Mouse (Mus musculus): ENCODE results near the gene Mtmr4. TPM values are rescaled to one million over a fixed set of nuclear protein-coding genes. Genes with fewer than 3 reads are reported as not detected.

Mtmr4 gene
- 10 to 100 TPM; 90.6 to 95.2 TPM for total RNA-seq (2021)

DNA sequence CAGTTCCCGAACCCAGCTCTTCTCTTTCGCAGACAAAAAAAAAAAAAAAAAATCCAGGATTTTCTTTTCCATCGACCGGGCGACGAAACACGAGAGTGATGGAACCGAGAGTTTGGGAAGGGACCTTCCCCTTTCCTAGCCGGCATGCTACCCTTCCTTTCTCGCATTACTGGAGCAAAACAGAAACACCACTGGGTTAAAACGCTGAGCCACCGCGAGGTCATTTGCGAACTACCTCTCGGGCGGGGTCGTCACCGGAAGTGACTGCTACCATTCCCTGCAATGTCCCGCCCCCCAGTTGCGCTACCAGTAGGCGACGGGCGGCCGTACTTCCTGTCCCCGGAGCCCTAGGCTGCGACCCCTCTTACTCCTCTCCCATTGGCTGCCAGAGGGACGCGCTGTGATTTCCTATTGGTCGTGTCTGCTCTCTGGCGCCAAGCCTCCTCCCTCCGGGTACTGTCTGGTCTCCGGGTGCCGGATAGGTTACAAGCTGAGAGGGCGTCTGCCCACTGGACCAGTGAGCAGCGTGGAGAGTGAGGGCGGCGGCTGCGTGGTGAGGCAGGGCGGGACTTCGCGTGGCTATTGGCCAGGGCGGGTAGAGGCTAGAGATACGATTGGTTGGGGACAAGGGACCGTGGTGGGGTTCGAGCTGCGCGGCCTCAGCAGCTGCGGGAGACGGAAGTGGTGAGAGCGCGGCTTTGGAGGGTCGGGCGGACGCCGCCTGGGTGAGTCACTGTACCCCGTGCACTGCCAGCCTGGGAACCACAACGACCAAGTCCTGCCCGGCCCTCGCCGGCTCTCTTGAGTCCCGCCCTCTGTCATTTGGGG lies at the start of gene Mtmr4:
Gene Mtmr4 (plus strand): TSS at position 637 of the 828 bp plus-strand sequence.
- intact Hi-C loops (cut with DNase I), result no loop called here

DNA sequence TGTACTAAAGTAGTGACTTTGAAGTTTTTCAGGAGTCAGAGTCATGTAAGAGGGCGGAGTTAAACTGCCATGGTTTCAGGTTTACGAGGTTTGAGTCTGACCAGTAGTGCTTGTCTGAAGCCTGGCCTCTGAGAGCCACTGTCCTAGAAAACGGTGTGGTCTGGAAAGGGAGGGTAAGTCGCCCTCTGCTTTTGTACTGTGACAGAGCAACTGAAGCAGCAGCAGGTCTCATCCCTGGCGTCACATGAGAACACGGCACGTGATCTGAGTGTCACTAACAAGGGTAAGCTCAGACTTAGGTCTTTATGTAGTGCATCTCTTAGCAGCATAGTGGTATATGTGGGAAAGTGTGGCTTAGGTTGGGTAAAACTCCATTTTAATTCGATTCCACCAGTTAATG lies 49.7 kb upstream of the Mtmr4 start:
- DNase-seq (ENCODE audit: low spot score in 2 of 2), result no peak
- intact Hi-C loops (cut with DNase I), result no loop called here

More for the DNA sequence above, at the start of gene Mtmr4:
- DNase-seq (ENCODE audit: low spot score in 2 of 2), result peak; percentile 100

DNA sequence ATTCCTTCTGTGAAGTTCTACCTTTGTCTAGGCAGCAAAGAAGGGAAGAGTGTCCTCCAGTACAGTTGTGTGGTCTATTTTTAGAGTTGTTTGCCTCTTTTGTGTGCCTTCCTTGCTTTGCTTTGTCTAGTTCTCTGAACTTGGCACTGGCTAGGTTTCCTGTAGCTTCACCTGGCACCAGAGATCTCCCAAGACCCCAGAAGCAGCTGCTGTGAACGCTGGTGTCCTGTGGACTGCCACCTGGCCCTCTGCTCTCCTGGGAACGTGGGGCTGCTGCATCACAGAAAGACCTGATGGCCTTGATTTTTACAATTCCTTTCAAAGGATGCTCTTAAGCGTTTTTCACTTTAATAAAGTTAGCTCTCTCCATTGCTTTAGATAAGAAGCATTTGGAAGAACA lies 49.1 kb upstream of the Mtmr4 start:
- DNase-seq (ENCODE audit: low spot score in 2 of 2), result no peak
- intact Hi-C loops (cut with DNase I), result no loop called here

DNA sequence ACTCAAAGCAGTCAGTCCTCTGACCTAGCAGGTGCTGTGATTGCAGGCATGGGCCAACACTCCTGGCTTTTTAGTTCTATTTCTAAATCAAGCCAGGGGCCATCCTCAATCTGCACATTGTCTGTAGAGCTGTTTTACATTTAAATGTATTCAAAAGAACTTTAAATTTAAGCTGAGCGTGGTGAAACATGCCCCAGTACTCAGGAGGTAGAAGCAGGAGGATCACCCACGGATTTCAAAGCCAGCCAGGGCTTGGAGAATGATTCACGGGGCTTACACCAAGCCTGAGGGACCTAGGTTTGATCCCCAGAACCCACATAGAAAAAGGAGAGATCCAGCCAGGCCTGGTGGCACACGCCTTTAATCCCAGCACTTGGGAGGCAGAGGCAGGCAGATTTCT lies 38.6 kb upstream of the Mtmr4 start:
- DNase-seq (ENCODE audit: low spot score in 2 of 2), result peak in 1 of 2 experiments; percentile 79
- intact Hi-C loops (cut with DNase I), result no loop called here

DNA sequence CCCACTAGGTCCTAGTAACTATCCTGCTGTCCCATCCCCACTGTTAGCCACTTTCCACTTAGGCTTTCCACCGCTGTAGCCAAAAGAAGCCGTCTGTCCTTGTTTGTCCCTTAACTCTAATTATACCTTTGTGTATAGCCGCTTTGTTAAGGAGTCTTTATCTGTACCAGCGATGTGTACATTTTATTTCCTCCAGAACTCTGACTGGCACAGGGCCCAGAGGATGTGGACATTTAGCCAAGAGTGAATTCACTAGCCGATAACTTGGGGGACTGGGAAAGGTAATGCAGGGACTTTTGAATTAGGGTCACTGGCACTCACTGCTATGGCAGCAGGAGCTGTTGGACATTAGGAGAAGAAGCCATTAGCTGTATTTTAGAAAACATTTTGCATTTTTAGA lies 37.6 kb upstream of the Mtmr4 start:
- no peak for DNase-seq (ENCODE audit: low spot score in 2 of 2)
- intact Hi-C loops (cut with DNase I), result no loop called here

DNA sequence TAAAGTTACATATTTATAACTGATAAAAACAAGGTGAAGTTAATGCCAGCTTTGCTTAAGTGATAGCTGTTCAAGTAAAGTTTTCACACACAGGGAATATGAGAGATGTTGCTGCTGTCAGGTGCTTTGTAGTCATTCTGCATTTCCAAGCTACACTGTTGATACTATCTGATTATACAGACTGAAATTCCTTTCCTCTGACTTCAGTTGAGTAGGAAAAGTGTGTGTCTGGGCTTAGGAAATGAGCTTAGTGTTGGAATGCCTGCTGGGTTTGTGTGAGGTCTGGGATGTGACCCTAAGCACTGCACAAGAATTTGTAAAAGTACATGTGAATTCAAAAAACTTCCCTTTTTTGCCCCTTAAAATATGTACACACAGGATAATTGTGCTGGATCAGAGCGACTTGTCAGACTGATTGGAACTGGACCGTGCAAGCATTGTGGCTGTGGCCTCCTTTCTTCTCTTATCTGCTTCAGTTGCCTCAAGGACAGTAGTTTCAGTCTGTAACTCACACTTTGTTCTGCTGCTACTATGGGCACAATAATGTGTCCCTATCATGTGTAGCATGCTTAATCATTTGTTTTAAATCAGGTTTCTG lies 36.8 kb upstream of the Mtmr4 start:
- no peak for DNase-seq (ENCODE audit: low spot score in 2 of 2)
- intact Hi-C loops (cut with DNase I), result no loop called here

DNA sequence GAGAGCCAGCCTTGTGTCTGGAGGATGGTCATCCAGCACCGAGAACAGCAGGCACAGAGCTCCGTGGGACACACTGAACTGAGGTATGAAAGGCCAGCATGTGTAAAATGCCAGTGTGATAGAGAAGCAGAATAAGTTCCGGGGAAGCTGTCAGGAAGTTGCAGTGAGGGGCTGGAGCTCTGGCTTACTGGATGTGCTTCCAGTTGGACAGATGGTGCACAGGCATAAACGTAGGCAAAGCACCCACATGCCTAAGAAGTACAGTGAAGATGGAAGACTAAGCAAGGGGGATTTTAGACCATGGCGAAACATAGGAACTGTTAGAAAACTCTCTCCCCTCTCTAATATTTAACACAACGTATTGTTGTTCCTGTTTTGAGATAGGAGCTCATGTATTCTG lies 30.8 kb upstream of the Mtmr4 start:
- intact Hi-C loops (cut with DNase I), result no loop called here
- DNase-seq (ENCODE audit: low spot score in 2 of 2), result peak in 1 of 2 experiments; percentile 64

DNA sequence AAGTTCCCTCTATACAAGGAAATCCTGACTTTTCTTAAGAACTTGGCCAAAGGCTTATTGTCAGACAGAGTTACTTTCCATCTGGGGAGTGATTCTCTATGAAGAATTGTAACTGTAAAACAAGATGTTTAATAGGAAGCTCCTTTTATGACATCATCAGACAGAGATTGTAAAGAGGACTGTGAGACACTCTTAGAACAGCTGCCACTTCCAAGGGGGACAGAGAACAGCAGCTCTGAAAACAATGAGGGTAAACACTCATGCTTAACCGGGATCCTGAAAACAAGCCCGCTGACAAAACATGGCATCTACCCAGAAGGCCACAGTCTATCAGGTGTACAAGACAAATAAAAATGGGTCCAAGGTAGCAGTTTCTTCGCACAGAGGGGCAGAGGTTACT lies 25.5 kb upstream of the Mtmr4 start, which contains the start of gene Gm11492:
Gene Gm11492 (plus strand): TSS at position 153 of the 400 bp plus-strand sequence.
- intact Hi-C loops (cut with DNase I), result no loop called here
- no peak for DNase-seq (ENCODE audit: low spot score in 2 of 2)

DNA sequence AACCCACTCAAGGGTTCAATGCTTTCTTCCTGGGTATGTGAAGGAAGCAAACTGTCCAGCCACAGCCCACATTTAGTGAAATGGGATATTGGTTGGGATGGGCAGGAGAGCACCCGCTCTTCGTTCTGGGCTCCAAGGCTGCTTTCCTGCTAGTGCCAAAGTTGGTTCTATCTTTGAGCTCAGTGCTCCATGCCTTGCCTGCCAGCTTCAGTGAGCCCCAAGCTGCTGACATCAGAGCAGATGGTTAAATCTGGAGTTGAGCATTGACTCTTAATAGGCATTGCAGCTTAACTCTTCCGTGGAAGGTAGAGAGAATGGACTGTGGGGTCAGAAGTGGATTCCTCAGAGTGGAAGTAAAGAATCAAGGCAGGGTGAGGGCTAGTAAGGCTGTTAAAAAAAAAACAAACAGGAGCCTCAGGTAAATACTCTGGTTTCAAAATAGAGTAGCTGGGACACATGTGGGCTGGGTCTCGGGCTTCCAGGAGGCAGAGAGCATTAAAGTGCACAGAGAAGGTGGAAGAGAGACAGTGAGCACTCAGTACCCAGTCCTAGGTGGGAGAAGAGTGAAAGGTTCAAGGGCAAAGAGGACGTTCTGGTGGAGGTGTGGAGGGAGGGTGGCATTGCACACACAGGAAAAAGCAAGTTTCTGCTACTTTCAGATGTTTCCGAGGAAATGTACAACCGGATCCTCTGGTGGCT lies 23.6 kb upstream of the Mtmr4 start, which contains the start of gene Sept4:
Gene Sept4 (plus strand): TSS at position 649 of the 699 bp plus-strand sequence.
- DNase-seq (ENCODE audit: low spot score in 2 of 2), result peak in 1 of 2 experiments; percentile 51
- intact Hi-C loops (cut with DNase I), result no loop called here

DNA sequence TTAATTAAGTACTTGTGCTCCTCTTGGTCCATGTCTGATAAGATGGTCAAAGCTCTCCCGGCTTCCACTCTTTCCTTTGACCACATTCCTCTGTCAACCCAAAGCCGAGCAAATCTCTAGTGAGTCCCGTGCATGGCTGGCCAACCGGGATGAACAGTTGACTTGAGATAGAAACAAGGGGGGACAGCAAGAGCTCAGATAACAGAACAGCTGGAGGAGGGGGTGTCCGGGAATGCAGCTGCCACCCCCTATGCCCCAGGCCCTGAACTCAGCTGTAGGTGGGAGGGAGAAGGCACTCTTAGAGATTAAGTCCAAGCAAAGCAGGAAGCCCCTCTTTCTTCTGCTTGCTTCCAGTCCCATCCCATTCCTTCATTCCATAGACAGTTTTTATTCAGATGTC lies 21.2 kb upstream of the Mtmr4 start:
- intact Hi-C loops (cut with DNase I), result no loop called here
- no peak for DNase-seq (ENCODE audit: low spot score in 2 of 2)

DNA sequence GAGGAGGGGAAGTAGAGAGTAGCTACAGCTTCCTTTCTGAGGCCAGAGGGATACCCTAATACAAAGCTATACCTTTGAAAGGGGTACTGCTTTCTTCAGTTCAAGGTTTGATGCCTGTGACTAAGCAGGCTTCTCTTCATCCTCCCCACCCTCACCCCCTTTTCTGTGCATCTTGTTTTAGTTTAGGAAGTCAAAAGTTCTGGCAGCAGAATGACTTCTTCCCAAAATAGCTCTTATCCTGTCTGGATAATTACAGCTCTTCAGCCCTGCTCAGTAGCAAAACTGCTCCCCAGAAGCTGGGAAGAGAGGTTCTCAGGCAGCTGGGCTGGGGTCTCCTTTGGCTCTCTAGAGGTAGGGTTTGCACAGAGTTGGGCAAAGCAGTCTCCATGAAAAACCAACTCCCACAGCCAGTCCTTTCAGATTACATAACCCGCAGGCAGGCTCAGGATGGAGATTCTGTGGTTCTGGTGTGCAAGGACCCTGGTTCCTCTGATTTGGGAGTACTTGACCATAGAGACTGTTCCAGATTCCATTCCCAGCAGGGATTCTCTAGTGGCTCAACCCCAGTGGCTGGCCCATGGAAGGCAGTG lies 20.5 kb upstream of the Mtmr4 start:
- intact Hi-C loops (cut with DNase I), result no loop called here

DNA sequence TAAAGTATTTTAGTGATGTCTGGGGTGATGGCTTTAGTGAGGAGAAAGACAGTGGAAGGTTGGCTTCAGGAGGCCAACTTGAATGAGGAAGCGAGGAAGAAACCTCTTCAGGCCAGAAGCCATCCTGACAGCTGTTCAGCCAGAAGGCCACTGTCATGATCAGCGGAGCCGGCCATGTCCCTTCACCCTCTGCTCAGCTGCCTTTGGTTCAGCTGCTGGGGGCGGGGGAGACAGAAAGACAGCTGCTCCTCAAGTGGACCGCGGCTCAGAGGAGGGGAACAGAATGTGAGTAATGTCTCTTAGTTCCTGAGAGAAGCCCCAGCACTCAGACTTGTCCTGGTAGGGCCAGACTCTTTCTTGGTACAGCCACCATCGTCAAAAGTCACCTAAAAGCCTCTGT lies 18.2 kb upstream of the Mtmr4 start:
- DNase-seq (ENCODE audit: low spot score in 2 of 2), result no peak
- intact Hi-C loops (cut with DNase I), result no loop called here

More for the DNA sequence above, 20.5 kb upstream of the Mtmr4 start:
- DNase-seq (ENCODE audit: low spot score in 2 of 2), result no peak

DNA sequence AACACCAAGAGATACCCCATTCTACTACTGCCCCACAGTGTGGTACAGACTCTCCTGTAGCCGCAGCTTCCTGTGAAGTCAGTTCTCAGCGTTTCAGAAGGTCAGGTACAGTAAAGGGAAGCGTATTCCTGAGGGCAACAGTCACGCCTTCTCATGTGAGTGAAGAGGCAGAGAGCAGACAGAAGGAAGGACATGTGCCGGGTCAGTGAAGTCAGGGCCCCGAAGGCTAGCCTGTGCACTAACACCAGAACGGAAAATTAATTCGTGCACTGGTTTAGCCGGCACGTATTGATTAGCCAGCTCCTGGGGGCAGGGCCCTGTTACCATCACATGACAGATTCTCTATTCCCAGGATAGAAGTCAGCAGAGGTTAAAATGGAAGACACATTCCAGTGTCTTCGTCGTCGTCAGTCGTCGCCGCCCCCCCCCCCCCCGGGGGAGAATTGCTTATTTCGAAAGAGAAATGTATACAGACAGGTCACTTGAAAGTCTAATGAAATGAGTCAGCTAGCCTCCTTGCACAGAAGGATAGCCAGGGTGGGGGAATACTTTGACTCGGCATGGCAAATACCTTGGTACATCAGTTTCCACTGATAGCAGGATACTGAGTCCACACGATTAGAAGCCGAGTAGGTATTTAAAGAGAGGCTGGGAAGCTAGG lies 17.3 kb upstream of the Mtmr4 start:
- no peak for DNase-seq (ENCODE audit: low spot score in 2 of 2)
- intact Hi-C loops (cut with DNase I), result no loop called here

DNA sequence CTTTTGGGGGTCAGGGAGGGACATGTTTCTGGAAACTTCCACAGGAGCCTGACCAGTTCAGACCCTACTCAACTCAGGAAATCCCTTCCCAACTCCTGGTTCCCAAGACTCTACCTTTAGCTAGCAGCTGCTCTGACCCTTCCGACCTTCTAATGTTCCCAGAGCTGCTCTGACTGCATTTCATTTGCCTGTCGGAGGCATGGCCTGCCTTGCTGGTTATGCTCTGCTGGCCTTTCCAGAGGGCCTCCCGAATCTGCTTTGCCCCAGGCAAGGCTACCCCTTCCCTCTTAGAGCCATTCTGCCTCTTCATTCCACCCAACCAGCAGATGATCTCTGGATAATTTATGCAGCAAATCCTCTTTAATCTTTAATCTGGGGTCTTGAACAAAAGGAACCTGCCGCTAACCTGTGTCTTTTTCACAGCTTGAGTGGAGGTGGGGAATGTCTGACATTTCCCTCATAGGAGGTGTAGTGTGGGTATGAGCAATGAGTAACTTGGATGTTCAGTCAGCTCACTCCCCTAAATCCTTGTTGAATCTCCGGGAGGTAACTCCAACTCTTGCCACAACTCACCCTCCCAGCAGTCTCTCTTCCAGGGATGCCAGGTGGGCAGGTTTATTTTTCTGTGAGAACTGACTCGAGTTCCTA lies 14.2 kb upstream of the Mtmr4 start:
- DNase-seq (ENCODE audit: low spot score in 2 of 2), result peak in 1 of 2 experiments; percentile 57
- intact Hi-C loops (cut with DNase I), result no loop called here

DNA sequence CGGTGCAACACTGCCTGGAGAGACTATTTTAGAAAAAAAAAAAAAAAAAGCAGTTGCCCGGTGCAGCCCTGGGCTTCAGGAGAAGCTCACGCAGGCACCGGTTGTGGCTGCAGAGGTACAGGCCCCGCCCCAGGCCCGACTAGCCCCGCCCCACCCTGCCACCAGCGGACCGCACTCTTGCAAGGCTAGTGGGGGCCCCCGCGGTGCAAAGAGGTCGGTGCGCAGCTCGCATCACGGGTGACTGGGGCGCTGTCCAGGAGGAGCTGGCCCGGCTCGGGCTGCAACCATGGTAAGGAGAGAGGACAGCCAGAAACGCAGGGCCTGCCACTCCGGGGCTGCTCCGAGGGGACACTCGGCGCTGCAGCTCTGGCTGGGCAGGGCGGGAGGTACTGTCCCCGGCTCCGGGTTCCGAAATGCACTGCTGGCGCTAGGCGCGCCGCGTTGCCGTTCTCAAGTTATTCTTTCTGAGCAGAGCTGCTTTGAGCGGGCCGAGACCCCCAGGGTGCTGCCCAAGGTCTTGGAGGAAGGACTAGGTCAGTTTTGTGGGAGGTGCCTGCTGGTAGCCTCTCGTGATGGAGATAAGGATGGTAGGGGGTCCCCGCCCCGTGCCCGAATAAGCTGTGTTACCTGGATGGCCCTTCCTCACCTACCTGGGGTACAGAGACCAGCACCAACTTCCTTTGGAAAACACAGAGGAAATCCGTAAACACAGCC lies 13.6 kb upstream of the Mtmr4 start:
- intact Hi-C loops (cut with DNase I), result no loop called here
- DNase-seq (ENCODE audit: low spot score in 2 of 2), result peak; percentile 48 to 73

DNA sequence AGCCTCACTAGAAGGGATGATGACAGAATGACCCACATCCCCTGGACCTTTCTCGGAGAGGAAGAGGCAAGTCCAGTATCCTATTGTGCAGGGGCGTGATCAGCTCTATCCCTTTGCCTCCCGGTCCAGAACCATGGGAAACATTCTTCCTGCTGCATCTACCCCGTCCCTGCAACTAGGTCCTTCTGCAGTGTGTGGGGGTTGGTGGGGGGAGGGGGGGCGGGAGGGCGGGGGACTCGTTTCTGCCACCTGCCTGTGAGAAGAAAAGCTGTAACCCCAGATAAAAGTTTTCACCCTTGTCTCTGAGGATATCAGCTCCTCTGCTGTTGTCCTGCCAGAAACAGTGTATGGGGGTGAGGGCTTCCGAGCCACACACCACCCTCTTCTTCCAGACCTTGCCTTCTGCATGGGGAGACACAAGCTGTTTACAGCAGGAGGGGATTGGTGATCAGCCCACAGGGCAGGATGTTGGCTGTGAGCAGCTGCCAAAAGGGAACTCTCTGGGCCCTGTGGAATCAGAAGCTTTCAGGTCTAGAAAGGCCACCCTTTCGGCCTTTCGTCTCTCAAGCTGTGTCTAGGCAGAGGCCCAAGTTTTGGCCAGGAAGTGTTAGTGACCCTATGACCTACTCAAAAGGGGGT lies 12.9 kb upstream of the Mtmr4 start:
- peak in 1 of 2 experiments; percentile 48 for DNase-seq (ENCODE audit: low spot score in 2 of 2)
- intact Hi-C loops (cut with DNase I), result no loop called here

DNA sequence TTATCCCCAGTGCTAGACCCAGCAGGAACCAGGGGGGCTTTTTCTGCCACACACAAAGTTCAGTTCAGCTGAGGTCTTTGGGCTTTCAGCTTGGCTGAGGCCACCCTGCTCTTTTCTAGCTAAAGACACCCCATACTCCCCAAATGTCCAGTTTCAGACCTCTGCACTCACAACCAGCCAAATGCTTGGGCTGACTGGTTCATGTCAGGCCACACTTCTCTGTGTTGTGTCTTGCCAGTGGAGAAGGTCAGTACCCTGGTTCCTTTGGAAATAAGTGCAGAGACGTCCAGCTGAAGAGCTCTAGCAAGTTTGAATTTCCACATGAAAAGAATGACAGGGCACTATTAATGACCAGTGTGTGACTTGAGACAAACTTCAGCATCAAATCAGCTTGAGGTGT lies 12.2 kb upstream of the Mtmr4 start:
- intact Hi-C loops (cut with DNase I), result no loop called here
- DNase-seq (ENCODE audit: low spot score in 2 of 2), result no peak

DNA sequence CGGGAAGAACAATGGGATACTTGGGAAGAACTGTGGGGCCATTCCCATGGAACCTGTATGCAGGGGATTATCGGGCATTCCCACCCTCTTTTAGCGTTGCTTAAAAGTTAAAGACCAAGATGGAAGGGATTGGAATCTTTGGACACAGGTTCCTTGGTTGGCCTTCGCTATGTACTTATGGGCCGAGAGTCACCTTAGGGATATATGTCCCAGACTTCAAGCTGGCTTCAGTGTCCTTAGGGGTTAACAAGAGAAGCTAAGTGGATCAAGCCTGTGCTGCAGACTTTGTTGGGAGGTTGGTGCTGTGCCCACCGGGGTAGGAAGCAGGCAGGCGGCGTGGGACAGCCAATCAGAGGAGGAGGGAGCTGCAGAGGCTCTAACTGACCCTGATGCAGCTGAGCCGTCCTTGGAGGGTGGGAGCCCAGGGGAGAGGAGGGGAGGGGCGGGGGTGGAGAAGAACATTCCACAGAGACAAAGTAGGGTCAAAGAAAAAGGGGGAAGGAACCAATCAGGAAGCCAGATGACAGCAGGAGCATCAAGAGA lies 11.3 kb upstream of the Mtmr4 start:
- intact Hi-C loops (cut with DNase I), result no loop called here
- DNase-seq (ENCODE audit: low spot score in 2 of 2), result no peak

Measured in left cerebral cortex, postnatal 25 days (tissue).